Mouse (Mus musculus) erythroid progenitor cell, adult 5-6 weeks (primary cell): Measurements from ENCODE around the gene Myo9b. TPM values are rescaled to one million over a fixed set of nuclear protein-coding genes. Genes with fewer than 3 reads are reported as not detected.
"Not testable (repeated sequence)": the region's sequence is repeated elsewhere in the genome, so short reads cannot be mapped to it uniquely, and the experiment has no call there.

Experiments used
- ATAC-seq: replicated peaks from 2 replicates; pipeline ENCODE4 v1.8.0; 2016; ENCODE audit warnings: moderate number of reproducible peaks, mild to moderate bottlenecking, moderate TSS enrichment, inconsistent platforms; ENCODE audit not compliant: poor library complexity, low FRiP score, severe bottlenecking
- total RNA-seq, 2 experiments: library from RNA; stranded (forward) in 1 of 2; stranded (reverse) in 1 of 2; fragments of 150-400 nt in 1 of 2; fragments of 186-747, 209-891 nt in 1 of 2; gene quantifications; 2 replicates each; pipeline versions ENCODE4 v1.2.3 to v1.2.4; 2015 to 2017; ENCODE audit warnings: low replicate concordance in 2 of 2

Myo9b gene
- total RNA-seq (2015; ENCODE audit: low replicate concordance) (26.3 and 29.3 TPM in 2 replicates), total RNA-seq (2017; ENCODE audit: low replicate concordance) (23.4 and 32.3 TPM in 2 replicates)

DNA sequence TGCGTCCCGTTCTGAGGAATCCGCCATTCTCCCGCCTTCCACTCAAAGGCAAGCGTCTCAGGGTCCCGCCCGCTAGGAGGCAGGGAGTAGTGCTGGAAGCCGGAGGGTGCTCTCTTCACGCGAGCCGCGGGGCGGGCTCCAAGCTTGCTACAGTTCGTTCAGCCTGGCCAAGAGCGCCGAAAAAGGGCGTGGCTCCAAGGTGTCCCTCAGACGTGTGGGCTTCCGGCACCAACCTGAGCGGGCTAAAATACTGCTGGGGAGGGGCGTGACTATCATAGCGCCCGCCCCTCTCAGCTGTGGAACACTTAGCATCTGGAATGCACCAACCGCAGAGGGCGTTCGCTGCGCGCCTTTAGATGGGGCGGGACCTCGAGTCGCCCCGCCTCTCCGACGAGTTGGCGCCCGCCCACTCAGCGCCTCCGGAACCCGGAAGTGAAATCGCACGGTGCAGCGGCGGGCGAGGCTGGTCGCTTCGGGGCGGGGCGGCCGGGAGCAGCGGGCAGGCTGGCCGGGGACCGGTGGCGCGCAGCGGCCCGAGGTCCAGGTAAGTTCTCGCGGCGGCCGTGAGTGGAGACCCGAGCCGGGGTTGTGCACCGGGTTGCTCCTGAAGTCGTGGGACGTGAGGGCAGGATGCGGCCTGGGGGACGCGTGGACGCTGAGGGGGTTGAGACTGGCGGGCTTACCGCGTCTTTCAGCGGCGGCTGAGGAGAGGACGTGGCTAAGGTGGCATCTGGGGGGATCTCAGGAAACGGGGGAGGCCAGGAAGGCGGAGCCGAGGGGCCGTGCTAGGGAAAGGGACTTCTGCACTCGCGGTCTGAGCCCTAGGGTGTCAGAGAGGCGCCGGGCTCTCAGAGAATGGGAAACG lies at the start of gene Myo9b, which contains the start of gene Haus8:
Gene Myo9b, plus strand, starts transcription at position 429 of the 865 bp plus-strand sequence.
Gene Haus8, minus strand, starts transcription at position 649 of the 865 bp plus-strand sequence.
- peak; percentile 91 for ATAC-seq

DNA sequence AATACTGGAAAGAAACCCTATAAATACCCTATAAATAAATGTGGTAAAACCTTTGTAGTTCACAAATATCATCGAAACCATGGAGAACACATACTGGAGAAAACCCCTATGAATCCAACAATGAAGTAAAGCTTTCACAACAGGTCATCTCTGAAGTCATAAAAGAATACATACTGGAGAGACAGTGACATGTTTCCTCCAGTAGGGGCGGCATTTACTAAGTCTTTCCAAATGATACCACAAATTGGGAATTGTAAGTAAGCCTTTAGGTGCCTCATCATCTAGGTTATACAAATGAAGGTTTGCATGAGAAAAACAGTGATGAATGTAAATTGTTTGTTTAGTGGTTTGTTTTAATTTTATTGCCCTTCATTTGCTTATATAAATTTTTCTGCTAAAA lies 48.0 kb upstream of the Myo9b start:
- 0 out of 2 replicates have a peak, but pooled peaks have one; percentile 59 for ATAC-seq

DNA sequence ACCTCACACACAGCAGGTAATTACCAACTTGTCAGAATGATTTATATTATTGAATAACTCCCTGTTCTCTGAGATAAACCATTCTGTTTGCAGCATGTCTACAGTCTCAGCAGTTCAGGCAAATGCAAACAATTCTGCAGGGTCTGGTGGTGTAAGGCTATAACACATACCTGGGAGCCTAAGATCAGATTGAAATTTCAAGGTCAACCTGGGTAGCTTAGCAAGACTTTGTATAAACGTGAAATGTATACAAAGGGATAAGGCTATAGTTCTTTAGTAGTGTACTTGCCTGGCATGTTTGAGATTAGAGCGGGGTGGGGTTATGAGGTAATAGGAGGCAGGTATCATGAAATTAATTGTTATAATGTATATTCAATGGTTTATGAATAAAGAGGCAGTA lies 29.8 kb upstream of the Myo9b start:
- no peak for ATAC-seq

DNA sequence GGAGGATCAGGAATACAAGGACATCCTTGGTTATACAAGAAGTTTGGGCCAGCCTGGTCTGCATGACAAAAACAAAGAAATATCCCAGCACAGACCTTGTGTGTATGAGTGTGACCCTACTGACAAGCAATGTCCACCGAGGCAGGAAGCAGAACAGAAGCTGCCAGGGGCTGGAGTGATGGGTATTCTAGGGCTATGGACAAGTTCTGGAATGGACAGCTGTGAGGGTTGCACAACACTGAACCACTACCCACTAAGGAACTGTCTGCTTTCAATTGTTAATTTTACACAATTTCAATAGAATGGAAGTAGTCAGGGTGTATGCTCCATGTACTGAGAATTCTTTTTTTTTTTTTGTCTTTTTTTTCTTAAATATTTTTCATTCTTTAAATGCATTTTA lies 24.3 kb upstream of the Myo9b start:
- ATAC-seq: no peak

DNA sequence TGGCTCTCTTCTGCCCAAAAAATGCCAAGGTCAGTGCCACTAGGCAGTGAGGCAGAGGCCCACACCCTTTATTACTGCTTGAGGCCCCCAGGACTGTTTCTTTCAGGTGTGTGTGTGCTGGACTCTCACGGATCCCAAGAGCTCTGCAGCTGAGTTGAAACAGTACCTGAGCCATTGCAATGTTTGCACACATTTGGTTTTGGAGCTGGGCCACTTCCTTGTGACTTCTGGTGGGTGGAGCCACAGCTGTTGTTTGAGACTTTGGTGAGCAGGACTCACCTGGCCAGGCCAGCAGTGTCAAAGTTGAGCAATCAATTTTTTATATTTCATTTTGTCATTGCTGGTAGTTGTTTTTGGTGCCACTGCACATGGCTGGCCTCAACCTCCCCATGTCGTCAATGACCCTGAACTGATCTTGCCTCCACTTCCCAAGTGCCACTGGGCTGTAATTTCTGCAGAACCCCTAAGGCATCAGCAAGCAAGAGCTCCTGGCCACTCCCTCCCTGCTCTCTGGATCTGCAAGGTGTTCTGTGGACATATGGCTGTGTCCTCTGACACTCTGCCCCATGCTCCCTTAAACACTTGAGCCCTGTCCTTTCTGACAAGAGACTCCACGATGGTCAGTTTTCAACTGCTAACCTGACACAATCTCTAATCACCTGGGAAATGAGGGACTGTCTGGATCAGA lies 15.8 kb upstream of the Myo9b start:
- no peak for ATAC-seq

DNA sequence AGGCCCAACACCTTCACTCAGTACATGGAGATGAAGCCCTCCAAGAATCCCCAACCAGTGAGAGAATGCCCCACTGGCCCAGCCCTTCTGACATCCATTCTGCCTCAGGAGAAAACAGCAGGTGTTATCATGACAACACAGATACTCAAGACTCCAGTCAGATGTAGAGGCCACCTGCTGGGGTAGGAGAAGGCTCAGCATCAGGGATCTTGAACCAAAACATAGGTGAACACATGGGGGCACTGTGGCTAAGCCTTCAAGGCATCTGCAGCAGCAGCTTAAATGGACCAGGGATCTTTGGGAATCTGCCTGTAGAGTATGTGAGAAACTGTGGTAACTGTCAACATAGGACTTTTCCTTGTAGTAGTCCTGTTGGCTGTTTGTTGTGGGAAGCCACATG lies 11.3 kb upstream of the Myo9b start:
- no peak; the same call in 1 of the 2 replicates for ATAC-seq

DNA sequence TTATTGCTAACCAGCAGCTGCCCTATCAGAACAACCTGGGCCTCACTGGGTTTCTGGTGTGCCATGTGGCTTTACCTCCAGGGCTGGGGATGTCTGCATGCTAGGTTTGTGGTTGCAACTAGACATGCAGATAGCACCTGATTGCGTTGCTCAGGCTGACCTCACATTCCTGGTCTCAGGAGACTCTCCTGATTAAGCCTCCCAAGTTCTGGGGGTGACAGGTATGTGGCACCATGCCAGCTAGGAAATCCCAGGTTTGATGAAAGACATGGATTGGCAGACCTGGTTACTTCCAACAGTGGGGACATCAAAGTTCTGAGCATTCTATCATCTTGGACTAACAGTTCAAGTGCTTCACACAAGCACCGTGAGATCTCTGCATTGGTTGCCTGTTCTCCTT lies 4.8 kb upstream of the Myo9b start:
- ATAC-seq: no peak

DNA sequence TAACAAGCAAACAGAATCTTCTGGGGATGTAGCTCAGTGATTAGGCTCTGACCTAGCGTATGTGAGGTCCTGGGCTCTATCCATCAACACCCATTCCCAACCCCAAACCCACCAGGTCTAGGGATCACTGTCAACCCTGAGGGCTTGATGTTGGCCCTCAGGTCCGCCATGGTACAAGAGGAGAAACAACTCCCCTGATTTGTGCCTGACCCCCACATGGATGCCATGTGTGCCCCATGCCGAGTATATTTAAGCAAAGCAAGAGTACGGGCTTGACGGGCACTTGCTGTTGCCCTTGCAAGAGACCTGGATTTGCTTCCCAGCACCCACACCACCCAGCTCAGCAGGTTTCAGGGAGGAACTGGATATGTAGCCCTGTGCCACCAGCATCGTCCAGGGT lies 4.2 kb upstream of the Myo9b start:
- not testable (repeated sequence) for ATAC-seq

DNA sequence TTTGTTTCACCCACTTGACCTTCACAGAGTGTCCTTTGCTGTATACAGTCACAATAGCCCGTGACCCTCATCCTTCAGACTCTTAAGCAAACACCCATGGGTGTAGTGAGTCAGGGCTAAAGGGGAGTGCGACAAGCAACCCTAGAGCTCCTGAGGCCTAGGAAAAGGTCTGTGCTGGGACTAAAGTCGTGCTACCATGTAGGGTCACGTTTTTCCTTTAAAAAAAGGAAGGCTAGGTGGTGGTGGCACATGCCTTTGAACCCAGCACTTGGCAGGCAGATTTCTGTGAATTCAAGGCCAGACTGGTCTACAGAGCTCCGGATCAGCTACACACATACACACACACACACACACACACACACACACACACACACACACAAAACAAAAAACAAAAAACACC lies 884 bp upstream of the Myo9b start:
- ATAC-seq: no peak

DNA sequence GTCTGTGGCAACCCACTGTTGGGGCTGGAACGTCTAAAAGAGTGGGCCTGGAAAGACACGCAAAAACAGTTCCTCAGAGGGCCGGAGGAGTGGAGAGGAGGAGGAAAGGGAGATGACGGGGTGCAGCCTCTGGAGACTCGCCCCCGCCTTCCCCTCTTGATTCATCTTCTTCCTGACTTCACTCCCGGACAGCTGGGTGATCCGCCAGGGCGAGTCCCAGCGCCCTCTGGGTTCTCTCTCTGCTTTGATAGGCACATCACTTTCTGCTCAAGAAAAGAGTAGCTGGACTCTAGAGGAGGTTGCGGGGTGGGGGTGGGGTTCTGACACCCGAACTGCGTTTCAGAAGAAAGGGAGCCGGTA lies 617 bp downstream of the Myo9b start:
- peak; percentile 59 for ATAC-seq

DNA sequence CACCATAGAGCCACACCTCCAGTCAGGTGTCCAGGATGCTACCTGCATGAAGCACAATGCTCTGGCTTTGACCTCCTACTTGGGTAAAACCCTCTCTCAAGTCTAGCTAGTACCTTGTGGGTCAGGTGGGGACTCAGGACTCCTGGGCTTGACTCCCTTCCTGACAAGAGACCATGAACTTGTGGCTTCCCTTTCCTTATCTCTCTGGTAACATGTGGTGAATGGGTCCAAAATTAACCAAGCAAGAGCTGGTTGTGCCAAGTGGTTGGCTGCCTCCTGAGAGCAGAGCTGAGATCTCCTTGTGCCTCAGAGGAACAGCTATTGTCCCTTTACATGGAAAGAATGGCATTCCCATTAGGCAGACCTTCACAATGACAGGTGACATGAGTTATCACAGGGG lies 2.0 kb downstream of the Myo9b start:
- no peak for ATAC-seq

DNA sequence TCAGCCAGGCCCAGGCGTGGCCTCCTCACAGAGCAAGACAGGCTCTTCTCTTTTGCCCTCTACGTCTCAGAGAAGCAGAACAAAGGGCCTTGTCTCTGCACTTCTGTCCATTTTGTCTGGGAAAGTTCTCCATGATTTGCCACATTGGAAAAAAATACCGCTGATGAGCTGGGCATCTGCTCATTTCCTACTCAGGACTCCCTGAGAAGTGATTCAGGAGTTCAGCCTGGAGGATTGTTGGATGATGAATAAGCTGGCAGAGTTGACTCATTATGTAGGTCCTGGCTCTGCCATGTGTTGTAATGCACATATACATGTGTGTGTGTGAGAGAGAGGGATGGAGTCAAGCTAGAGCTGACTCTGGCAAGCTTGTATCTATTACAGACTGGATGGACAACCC lies 3.7 kb downstream of the Myo9b start:
- no peak for ATAC-seq

DNA sequence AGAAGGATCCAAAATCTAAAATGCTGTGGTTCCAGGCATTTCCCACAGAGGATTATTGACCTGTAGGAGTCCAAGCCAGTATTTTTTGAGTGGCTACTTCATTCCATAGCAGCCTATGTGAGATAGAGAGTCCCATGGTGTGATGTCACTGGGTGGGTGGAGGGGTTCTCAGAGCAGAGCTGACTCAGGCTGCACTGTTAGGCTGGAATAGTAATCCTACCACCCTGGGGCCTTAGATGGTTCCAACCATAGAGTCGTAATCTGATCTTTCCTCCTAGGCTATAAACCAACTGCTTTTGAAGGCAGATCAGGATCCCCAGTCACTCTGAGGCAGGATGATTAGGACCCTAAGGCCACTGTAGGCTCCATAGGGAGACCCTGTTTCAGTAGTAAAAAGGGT lies 6.9 kb downstream of the Myo9b start:
- not testable (repeated sequence) for ATAC-seq

DNA sequence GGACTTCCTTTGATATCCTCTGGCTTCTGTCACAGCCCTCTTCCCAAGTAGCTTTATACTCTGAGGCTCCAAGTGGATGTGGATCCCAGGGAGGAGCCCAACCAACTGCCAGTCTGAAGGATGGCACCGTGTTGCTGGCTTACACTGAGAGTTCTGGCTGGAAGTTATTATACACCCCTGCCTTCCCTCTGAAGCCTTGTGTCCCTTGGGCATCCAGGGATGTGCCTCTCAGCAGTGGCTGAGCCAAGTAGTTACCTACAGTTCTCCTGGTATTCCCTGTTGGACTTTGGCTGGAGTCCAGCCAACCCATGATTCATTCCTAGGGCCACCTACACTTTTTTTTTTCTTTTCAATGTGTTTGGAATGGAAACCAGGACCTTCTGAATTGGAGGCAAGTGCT lies 9.2 kb downstream of the Myo9b start:
- not testable (repeated sequence) for ATAC-seq

DNA sequence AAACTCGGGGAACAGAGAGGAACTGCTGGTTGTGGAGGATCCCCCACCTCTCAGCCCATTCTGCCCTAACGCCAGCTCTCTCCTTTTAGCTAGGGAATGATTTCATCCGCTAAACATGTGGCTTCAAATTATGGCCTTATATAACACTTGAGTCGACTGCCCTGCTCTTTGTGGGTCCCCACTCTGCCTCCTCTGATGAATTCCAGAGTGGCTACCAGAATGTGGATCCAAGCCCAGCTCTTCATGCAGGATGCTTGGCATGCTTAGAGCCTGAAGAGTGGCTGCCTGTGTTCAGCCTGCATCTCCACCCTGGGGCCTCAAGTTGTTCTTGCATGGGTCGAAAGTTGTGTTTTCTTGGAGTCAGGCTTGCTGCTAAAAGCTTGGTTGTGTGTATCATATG lies 10.1 kb downstream of the Myo9b start:
- no peak for ATAC-seq

DNA sequence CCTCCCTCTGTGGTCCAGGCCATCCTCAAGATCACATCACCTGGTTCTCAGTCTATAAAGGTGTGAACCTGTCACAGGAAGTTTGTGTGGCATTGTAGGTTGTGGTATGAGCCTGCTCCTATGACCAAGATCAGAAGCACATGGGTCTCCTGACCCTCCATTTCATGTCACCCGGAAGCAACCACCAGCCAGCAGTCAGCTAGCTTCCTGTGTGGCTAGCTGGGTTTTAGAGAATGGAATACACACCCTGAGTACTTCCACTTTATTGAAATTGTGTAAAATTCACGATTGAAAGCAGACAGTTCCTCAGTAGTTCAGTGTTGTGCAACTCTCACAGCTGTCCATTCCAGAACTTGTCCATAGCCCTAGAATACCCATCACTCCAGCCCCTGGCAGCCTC lies 13.7 kb downstream of the Myo9b start:
- ATAC-seq: not testable (repeated sequence)

DNA sequence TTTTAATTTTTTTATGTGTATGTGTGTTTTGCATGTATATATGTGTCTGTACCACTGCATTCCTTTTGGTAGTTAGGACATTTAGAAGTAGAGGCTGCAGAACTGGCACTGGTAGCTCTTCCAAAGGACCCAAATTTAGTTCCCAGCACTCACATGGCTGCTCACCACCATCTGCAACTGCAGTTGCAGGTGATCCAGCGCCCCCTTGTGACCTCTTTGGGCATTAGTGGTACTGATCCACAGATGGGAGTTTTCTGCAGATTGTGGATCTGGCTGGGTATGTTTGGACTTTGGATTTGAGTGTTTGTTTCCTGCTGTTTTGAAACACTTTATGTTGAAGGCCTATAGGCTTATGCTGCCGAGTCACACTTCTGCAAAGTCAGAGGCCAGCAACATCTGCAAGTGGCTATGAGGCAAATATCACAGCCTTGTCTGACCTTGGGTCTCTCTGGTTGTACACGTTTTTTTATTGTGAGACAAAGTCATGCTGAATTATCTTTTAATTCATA lies 16.0 kb downstream of the Myo9b start:
- no peak for ATAC-seq

DNA sequence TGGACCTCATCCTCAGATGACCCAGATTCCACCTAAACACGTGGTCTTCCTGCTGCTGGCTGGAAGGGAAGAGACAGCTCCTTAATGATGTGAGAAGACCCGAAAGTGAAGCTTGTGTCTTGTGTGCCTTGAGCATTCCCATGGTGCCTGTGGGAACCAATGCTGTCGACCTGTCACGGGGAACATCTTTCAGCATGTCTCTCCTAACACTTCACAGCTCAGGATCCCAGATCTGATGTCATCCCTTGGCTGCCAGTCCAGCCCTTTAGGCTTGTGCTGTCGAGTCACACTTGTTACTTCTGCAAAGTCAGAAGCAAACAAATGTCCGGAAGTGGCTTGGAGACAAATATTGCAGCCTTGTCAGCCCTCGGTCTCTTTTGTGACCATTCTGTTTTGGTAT lies 16.6 kb downstream of the Myo9b start:
- ATAC-seq: no peak

DNA sequence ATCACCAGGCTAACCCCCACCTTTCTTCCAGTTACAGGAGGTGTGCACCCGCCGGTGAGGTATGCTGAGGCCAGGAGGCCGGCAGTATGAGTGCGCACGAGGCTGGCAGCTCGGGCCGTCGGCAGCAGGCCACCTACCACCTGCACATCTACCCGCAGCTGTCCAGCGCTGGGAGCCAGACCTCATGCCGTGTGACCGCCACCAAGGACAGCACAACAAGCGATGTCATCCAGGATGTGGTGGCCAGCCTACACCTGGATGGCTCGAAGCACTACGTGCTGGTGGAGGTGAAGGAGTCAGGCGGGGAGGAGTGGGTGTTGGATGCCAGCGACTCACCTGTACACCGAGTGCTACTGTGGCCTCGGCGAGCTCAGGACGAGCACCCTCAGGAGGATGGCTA lies 17.7 kb downstream of the Myo9b start:
- no peak for ATAC-seq

DNA sequence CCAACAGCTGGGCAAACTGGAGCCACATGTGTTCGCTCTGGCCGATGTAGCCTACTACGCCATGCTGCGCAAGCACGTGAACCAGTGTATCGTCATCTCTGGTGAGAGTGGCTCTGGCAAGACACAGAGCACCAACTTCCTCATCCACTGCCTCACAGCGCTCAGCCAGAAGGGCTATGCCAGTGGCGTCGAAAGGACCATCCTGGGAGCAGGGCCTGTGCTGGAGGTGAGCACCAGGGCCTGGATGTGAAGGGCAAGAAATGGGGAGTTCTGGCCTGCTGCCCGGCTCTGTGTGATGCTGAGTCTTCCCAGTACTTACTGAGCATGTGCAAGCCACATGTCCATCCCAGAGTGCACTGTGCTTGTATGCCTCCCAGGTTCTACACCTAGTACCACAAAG lies 18.4 kb downstream of the Myo9b start:
- no peak for ATAC-seq

DNA sequence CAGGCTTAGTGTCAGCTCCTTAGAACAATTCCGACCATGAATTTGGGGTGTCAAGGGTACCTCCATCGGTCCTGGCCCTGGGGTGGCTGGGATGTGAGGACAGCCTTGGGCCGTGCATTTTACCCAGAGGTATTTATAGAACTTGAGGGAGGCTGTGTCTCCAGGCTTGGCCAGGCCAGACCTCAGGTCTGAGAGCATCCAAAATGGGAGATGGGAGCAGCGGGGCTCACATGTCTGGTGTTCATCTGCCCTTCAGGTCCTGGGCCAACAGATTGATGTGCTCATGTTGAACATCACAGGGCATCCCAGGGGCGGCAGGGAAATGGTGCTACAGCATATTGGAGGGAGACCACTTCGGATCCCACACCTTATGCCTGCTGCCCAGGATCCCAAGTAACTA lies 18.8 kb downstream of the Myo9b start:
- no peak for ATAC-seq
